Mouse (Mus musculus) gastrocnemius, postnatal 36 days (tissue): ENCODE measurements around the gene Ugt1a6b. TPM values are rescaled to one million over a fixed set of nuclear protein-coding genes. Genes with fewer than 3 reads are reported as not detected.
"Not testable (repeated sequence)": the region's sequence is repeated elsewhere in the genome, so short reads cannot be mapped to it uniquely, and the experiment has no call there.

Source experiments
- DNase-seq, 2 experiments: peaks; one replicate each; pipeline ENCODE4 v3.0.0; 2022
- intact Hi-C: fragments of 180-260 bp; cut with DNase I; formaldehyde crosslinking; loops from one replicate; pipeline ENCODE4 v1.15.1; 2025
- total RNA-seq, 2 experiments: library from RNA; stranded (reverse); gene quantifications; 2 replicates each; pipeline ENCODE4 v1.2.3; 2021

The Ugt1a6b gene
- total RNA-seq, 2 experiments from 2014 or later, result 0.43 to 0.74 TPM

DNA sequence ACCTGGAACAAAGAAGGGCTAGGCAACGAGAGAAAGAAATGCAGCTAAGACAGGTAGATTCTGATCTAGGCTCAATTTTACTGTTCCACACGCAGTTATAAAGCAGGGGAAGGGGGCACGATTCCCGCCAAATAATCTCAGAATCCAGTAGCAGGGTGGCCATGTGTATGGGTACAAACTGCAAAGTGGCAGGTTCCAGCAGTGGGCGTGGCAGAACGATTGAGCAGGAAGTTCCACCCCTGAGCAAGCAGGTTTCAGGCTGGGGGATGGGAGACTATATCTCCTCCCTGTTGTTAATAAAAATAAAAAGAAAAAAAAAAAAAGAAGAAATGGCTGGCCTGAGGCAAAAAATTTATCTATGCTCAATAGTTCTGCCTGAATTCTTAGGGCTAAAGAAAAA lies 9.7 kb downstream of the Ugt1a6b start:
- DNase-seq, intact Hi-C loops: not testable (repeated sequence)

GRCm38 (mm10) chr1:88120550-88120949 lies 17.5 kb downstream of the Ugt1a6b start:
- DNase-seq, intact Hi-C loops: not testable (repeated sequence)

GRCm38 (mm10) chr1:88121521-88121920 lies 18.5 kb downstream of the Ugt1a6b start:
- DNase-seq, intact Hi-C loops: not testable (repeated sequence)

DNA sequence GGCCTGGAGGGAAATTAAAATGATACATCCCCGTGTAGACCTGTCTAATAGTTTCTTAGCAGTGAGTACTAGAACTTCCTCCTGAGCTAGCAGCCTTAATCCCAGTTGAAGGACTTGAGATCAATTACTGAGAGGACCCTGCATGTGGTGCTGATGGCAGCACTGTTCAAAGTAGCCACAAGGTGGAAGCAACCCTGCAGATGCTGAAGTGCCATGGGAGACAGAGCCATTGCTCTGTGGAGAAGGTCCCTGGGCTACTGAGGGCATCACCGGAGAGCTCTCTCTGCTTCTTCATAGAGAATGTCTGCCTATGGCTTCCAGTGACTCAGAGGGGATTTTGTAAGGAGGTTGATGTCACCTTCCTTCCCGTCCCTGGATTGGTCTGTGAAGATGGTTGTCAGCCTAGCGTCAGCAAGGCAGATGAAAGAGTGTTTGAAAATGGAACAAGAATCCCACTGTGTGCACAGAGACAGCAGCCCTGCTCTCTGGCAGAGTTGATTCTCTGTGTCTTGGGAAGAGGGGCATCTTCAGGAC lies 22.8 kb downstream of the Ugt1a6b start:
- intact Hi-C loops, DNase-seq: not testable (repeated sequence)

DNA sequence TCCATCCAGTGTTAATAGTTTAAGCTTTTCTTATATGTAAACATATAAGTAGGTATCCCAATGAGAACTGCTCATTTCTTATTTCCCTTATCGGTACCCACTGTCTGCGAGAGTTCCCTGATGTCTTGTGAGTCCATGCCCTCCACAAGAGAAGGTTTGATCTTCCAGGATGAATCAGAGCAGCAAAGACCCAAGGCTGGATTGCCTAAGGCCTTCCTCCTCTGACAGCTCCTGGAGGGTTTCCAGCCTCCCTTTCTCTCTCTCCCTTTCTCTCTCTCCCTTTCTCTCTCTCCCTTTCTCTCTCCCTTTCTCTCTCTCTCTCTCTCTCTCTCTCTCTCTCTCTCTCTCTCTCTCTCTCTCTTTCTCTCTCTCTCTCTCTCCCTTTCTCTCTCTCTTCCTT lies 26.0 kb downstream of the Ugt1a6b start:
- DNase-seq, intact Hi-C loops: not testable (repeated sequence)

- intact Hi-C loops, DNase-seq: not testable (repeated sequence)
Measured at GRCm38 (mm10) chr1:88130223-88130622, 27.2 kb downstream of the Ugt1a6b start.

- no peak for DNase-seq
- intact Hi-C loops, result no loop called here
Measured at GRCm38 (mm10) chr1:88133908-88134456, 30.9 kb downstream of the Ugt1a6b start.

- intact Hi-C loops, result not testable (repeated sequence)
- peak in 1 of 2 experiments; percentile 27 for DNase-seq
Measured at GRCm38 (mm10) chr1:88134457-88135011, 31.5 kb downstream of the Ugt1a6b start, which contains the start of gene Ugt1a6a. Gene Ugt1a6a, plus strand, starts transcription at chr1:88134809.

GRCm38 (mm10) chr1:88135229-88135904 lies 32.3 kb downstream of the Ugt1a6b start:
- intact Hi-C loops, DNase-seq: not testable (repeated sequence)

DNA sequence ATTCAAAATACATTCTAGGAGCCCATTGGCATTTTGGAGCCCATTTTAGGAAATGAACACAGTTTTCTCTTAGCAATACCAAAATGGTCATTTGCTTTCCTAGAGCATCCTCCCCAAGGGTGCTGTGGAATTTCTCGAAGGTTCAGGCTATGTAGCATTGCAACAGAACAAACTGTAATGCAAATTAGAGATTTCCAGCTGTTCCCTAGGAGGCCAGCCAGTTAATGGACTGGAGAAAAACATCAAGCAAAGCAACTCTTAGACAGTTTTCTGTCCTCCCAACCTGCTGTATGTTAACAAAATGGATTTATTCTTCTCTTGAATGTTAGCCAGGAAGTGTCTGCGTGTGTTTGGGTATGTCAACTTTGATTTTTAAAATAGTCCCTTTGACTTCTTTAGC lies 33.6 kb downstream of the Ugt1a6b start:
- no peak for DNase-seq
- intact Hi-C loops, result no loop called here

GRCm38 (mm10) chr1:88137264-88137663 lies 34.2 kb downstream of the Ugt1a6b start:
- intact Hi-C loops, result no loop called here
- no peak for DNase-seq

DNA sequence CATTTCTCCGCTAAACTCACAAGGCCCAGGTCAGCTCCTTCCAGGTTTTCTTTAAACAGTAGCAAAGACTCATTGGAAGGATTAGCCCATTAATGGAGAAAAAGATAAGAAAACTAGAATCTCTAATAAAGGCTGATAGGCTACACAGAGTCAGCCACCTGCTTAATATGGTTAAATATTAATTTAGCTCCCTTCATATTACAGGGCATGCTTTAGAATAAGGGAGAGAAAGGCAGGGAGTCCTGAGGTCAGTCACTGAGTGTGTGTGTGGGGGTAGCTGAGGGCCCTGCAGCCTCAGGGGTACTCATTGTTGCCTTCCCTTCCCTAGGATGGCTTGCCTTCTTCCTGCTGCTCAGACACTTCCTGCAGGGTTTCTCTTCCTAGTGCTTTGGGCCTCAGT lies 35.1 kb downstream of the Ugt1a6b start:
- DNase-seq, result no peak
- intact Hi-C loops, result no loop called here

GRCm38 (mm10) chr1:88140492-88140891 lies 37.4 kb downstream of the Ugt1a6b start:
- intact Hi-C loops, DNase-seq: not testable (repeated sequence)

GRCm38 (mm10) chr1:88143966-88144675 lies 41.1 kb downstream of the Ugt1a6b start:
- intact Hi-C loops, DNase-seq: not testable (repeated sequence)

DNA sequence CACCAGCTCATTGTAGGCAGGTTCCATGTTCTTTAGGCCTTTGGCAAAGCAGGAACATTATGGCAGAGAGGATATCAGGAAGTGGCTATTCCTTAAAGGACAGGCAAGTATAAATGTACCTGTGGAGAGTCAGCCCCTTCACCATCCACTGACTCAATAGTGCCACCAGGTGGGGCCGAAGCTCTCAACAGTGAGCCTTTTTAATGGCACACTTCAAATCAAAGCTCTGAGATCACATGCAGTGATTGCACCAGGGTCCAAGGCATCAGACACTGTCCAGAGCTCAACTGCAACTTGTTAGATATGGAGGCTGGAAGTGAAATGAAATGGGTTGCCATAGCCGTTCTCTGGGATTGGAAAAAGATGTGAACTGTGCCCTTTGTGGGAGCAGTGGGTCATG lies 42.2 kb downstream of the Ugt1a6b start:
- intact Hi-C loops, DNase-seq: not testable (repeated sequence)

DNA sequence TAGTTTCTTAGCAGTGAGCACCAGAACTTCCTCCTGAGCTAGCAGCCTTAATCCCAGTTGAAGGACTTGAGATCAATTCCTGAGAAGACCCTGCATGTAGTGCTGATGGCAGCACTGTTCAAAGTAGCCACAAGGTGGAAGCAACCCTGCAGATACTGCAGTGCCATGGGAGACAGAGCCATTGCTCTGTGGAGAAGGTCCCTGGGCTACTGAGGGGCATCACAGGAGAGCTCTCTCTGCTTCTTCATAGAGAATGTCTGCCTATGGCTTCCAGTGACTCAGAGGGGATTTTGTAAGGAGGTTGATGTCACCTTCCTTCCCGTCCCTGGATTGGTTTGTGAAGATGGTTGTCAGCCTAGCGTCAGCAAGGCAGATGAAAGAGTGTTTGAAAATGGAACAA lies 47.1 kb downstream of the Ugt1a6b start:
- DNase-seq, intact Hi-C loops: not testable (repeated sequence)

GRCm38 (mm10) chr1:88158430-88158829 lies 55.4 kb downstream of the Ugt1a6b start:
- intact Hi-C loops, result no loop called here
- no peak for DNase-seq

- no peak for DNase-seq
- intact Hi-C loops, result no loop called here
Measured at GRCm38 (mm10) chr1:88165711-88166110, 62.7 kb downstream of the Ugt1a6b start, which contains the start of gene Ugt1a5. Gene Ugt1a5, plus strand, starts transcription at chr1:88166012.

DNA sequence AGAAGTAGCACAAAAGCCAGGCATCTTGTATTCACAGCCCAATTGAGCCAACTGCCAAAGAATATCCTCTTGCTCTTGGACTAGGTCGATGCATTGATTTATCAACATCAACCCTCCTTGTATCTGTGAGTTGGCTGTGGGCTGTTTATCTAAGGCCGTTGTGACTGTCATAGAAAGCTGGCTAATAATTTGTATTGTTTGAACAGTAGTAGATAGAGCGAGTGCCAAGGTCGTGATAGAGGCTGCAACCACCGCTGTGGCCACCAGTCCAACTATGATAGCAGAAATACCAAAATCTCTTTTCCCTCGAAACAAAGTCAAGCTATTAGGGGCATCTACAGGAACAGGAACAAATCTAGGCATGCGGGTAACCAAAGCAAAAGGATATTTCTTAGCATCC lies 69.1 kb downstream of the Ugt1a6b start:
- DNase-seq, intact Hi-C loops: not testable (repeated sequence)

DNA sequence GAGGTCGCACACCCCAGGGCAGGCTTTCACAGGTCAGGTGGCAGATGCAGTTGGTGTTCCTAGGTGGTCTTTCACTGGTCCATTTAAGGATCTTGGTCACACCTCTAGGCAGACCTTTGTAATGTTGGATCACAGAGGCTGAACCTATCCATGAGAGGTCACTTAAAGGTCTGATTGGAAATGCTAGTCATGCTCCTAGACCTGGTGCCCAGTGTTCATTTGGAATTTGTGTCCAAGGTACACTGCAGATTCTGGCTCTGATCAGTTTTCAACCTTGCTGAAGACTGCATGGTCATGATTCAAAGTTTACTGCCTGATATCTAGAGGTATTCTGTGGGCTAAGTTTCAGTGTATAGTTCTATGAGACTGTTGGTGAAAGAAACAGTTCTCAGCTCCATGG lies 76.6 kb downstream of the Ugt1a6b start:
- intact Hi-C loops, result no loop called here

More for the DNA sequence above, 76.6 kb downstream of the Ugt1a6b start:
- no peak for DNase-seq
